Mouse (Mus musculus) frontal cortex, postnatal 14 days (tissue): ENCODE results near the gene Kcne1.

Source experiments
- DNase-seq, 2 experiments: peaks; one replicate each; pipeline ENCODE4 v3.0.0; 2022; ENCODE audit warnings: low spot score in 2 of 2

Gene Kcne1

GRCm38 (mm10) chr16:92355982-92356381 lies 3.3 kb downstream of the Kcne1 start:
- DNase-seq, result no peak

DNA sequence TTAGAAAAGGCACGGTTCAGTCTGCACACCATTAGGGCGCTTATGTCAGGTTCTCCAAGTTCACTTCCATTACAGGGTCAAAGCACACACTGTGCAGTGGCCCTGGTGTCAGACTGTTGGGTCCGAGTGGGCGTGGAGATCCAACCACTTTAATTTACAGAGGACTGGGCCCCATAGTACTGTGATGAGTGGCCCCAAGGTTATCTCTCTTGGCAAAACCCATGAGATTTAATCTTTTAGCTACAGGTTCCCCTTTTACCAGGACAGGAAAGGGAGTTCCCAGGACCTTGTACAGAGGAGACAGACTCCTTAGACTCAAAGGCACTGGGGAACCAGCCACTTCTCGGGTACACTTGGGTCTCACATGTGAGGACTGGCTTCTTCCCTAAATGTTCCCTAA lies 3.9 kb downstream of the Kcne1 start:
- no peak for DNase-seq

DNA sequence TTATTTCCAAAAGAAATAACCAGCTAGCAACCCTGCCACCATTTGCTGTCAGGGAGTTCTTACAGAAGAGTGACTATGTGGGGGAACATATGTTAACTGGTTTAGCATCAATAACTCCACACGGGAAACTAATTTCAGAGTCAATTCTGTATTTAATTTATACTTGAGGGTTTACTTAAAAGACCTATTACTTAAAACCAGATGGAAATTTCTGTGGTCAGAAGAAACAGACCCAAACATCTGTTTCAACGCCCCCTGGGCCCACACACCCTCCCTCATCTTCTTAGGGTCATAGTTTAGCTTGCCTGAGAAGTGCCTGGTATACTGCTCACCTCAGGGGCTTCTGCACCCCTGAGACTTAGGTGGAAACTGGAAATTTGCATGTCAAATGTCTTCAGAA lies 5.4 kb downstream of the Kcne1 start:
- DNase-seq, result no peak

DNA sequence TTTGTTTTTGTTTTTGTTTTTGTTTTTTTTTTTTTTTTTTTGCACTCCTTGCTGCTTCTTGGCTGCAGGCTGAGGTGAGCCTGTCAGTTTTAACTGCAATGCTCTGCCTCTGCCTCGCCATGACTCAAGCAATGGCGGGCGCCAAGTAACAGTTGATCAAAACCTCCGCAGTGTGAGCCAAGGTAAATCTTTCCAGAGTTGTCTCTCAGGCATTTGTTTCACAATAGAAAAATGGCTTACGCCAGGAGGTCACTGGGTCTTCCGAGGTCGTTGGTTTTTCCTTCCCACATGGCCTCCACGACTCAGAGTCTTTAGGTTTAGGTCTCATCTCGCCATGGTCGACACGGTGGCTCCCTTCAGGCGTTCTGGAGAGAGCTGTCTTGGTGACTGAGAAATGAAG lies 6.0 kb downstream of the Kcne1 start:
- no peak for DNase-seq

GRCm38 (mm10) chr16:92348941-92349340 lies 10.3 kb downstream of the Kcne1 start:
- DNase-seq, result no peak

DNA sequence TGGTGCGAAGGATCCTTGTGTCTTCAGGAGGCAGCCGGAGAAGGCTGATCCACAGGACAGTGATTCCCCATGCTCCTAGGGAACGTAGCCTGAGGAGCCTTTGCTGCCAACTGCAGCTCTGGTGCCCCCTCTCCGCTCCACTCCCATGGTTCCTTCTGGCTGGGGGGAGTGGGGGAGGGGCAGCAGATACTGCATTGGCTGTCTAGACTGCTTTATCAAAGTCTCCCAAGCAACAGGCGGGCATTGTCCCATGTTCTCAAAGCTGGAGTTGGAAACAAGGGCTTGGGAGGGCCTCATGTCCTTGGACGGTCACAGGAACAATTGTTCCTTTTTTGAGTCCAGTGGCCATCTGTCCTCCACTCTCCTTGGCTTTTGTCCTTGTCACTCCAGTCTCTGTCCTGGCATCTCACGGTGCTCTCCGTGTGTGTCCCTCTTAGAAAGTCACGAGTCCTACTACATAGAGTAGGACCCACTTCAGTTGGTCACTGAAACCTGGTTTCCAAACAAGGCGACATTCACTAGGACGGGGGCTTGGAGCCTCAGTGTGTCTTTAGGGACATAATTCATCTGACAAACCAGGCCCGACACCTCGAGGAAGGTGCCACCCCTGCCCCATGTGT lies 12.9 kb downstream of the Kcne1 start:
- DNase-seq, result peak in 1 of 2 experiments; percentile 12

GRCm38 (mm10) chr16:92345177-92345576 lies 14.1 kb downstream of the Kcne1 start:
- DNase-seq, result no peak

GRCm38 (mm10) chr16:92340612-92341511 lies 18.4 kb downstream of the Kcne1 start:
- peak; percentile 33 to 72 for DNase-seq

DNA sequence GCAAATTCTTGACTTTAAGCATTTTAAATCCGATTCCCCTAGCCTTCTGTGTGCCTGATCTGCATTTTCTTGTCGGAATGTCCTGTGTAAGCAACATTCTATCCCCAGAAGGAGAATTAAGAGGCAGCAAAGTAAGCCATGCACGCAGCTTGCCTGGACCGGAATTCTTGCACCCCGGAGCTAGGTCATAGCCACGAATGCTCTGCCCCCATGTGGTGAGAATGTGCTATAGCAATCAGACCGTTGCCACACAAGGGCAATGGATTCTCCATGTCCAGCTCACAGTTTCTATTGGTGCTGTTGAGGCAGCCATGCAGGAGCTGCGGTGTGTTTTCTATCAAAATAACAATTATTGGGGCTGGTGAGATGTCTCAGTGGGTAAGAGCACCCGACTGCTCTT lies 23.0 kb downstream of the Kcne1 start:
- DNase-seq, result peak in 1 of 2 experiments; percentile 70

- no peak for DNase-seq
Observed at GRCm38 (mm10) chr16:92334600-92334999, 24.7 kb downstream of the Kcne1 start.

- no peak for DNase-seq
Observed at GRCm38 (mm10) chr16:92330966-92331365, 28.3 kb downstream of the Kcne1 start.

- no peak for DNase-seq
Observed at GRCm38 (mm10) chr16:92327911-92328310, 31.4 kb downstream of the Kcne1 start.

DNA sequence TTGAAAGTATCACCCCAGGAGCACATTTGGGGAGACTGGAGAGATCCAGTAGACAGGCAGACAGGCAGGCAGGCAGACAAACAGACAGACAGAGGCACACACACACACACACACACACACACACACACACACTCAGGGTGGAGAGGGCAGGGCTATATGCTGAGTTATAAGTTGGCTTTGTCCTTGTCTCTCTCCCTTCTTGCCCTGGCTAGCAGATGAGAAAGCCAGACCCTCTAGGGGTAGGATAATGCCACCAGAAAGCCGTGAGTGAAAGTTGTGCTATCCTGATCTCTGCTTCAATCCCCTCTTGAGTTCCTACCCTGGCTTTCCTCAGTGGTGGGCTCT lies 34.2 kb downstream of the Kcne1 start:
- no peak for DNase-seq

DNA sequence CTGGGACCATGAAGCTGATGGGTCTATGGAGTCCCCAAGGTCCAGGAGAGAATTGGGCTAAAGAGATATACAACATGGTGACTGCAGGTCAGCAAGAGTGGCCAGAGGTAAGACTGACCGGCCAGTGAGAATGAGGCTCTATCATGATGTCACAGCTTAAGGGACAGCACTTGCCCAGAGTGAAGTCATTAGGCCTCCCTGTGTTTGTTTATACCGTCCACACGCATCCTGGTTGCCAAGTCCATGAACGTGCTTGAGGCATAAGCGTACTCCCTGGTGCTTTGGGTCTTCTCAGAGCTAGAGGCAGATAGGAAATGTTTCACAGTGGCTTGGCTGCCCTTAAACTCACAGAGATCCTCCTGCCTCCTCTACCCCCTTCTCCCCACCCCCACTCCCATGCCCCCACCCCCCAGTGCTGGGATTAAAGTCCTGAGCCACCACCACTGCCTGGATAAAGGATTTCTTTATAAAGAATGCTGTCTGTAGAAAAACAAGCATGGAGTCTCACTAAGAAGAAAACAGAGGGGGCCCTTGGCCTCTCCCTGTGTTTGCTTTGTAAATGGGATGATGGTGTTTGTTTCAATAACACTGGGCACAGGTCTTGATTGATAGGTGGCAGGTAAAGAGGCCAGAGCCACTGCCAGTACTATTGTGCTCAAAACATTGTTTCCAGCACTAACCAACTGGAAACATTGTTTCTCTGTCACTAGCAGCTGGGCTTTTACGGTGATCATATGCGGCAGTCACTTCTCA lies 34.8 kb downstream of the Kcne1 start:
- no peak for DNase-seq

GRCm38 (mm10) chr16:92321341-92321740 lies 37.9 kb downstream of the Kcne1 start, which contains the start of gene Fam243:
Fam243 (minus strand) TSS chr16:92321441.
- no peak for DNase-seq

DNA sequence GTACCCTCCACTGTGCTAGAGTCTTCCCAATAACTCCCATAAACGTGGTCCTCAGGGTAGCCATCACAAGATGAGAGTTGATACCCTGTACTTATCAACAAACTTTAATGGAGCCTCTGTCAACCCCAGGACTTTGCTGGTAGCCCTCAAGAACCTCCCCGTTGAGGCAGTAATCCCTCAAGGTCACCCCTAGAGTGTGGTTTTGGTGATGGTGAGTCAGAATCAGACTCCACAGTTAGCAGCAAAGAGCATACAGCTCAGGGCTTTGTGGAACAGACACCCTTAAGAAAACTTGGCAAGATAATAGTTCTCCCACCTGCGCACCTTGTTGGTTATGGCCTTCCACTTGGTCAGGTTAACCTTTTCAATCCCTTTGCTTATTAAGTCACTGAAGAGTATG lies 38.9 kb downstream of the Kcne1 start:
- DNase-seq, result no peak

GRCm38 (mm10) chr16:92319353-92320109 lies 39.7 kb downstream of the Kcne1 start:
- DNase-seq, result no peak

DNA sequence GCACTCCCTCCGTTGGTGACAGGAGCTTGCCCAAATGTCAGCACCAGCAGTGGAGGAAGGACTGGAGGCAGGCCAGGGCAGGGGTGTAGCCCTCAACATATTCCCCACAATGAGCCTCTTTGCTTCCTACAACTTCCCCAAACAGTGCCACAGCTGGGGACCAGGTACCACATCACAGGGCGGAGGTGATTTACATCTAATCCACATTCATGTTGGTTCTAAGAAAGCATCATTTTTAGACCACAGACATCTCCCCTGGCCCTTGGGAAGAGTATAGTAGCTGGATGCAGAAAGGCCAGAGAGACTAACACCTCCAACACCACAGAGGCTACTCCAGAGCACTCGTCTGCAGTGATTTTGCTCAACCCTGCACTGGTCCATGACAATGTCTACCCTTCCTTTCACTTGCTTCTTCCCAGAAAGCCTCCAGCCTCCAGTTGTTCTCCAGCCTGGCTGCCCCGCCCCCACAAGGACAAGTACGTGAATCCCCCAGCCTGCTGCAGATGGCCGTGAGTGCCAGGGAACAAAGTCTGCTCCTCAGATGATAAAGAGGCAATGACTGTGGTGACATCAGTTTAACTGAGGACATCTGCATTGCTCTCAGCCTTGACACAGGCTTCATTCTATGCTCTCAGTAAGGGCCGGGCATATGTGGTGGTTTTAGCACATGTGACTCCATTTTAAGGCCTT lies 43.1 kb downstream of the Kcne1 start:
- no peak for DNase-seq

DNA sequence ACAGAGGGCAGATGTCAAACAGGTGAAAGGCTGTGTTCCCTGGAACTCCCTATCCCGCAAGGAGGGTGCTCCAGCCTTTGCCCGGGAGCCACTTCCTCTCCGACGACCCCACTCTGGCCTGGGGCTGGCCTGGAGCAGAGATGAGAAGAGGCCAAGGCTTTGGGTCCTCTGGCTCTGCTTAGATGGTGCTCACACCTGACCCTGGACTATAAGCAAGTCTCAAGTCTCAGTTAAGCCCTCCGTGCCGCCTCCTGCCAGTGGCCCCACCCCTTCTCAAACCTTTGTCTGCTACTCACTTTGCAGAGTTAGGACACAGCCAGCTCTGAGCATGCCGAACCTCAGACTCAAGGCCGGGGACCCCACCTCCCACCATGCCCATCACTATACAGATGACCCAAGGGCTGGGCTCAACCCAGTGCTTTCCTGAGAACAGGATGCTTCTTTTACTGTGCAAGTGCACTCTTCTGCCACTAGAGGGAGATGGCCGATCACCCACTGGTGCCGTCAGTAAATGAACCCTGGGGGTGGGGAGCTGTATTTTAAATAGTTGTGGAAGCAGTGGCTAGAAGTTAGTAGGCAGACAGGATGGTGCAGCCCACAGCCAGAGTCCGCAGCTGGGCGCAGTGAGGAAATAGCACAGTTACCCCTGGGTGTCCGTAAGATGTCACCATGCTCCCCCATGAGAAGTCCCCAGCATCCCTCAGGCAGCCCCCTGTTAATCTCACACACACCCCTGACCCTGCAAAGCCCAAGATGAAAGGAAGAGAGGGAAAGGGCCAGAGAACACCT lies 45.1 kb downstream of the Kcne1 start:
- peak; percentile 27 to 38 for DNase-seq

DNA sequence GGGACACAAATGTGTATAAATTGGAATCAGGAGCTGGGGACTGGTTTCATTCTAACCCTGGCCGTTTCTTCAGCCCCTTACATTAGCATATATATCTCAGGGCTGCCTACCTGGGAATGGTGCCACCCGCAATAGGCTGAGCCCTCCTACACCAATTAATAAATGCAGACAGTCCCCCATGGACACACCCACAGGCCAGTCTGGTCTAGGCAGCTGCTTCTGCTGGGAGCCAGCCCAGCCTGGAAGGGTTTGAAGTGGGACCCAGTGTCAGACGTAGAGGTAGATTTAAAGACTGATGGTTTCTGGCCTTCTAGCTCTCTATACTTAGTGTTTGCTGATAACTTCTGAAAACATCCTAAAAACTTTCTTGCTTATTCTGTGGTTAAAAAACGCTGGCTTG lies 50.1 kb downstream of the Kcne1 start:
- DNase-seq, result no peak
